Mouse (Mus musculus): Measurements from ENCODE around the gene Chpt1. TPM values are rescaled to one million over a fixed set of nuclear protein-coding genes. Genes with fewer than 3 reads are reported as not detected.

Gene Chpt1
- polyA plus RNA-seq, 1 experiment from 2014 or later = 51.1 TPM

DNA sequence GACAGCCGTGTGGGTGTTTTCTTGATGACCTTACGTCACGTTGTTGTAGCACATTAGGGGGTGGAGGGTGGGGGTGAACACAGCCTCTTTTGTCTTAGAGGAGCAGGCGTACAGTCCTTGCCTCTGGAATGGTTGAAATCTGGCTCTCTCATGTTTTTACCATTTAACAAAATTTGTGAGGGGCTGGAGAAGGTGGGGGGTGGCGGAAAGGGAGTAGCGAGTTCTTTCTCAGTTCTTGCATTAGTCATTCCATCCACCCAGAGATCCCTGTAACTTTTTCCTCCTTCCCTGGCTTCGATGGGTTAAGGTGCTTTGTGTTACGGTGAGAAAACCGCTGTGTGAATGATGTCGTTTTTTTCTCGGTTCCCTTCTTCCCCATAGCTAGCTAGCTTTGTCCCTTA is 83.7 kb downstream of the Chpt1 start:
- ATAC-seq = no peak
- no peak overlapping the region for H3K9ac ChIP-seq (ENCODE audit: low read depth, low read length)
- no peaks in the 10 kb centered on the region for H3K36me3 ChIP-seq (ENCODE audit: control insufficient read depth, insufficient read depth, low read length)
- 78% methylated on average over 11 of the region's 11 CpGs for WGBS
- H3K4me2 ChIP-seq (ENCODE audit: low read depth, low read length) = no peak overlapping the region
- no peaks in the 10 kb centered on the region for H3K9me3 ChIP-seq (ENCODE audit: control insufficient read depth, low read length)
- H3K4me1 ChIP-seq (ENCODE audit: control insufficient read depth, insufficient read depth, low read length) = no peaks in the 10 kb centered on the region
- no peak overlapping the region for H3K27ac ChIP-seq (ENCODE audit: low read length)
- no peaks in the 10 kb centered on the region for H3K27me3 ChIP-seq (replicated peaks; ENCODE audit: control insufficient read depth, insufficient read depth, low read length)
- no peak overlapping the region for H3K4me3 ChIP-seq (ENCODE audit: low read length)

GRCm38 (mm10) chr10:88417686-88418085 is 86.2 kb downstream of the Chpt1 start:
- H3K27me3 ChIP-seq (replicated peaks; ENCODE audit: control insufficient read depth, insufficient read depth, low read length) = no peaks in the 10 kb centered on the region
- H3K9ac ChIP-seq (ENCODE audit: low read depth, low read length) = no peak overlapping the region
- no peaks in the 10 kb centered on the region for H3K36me3 ChIP-seq (ENCODE audit: control insufficient read depth, insufficient read depth, low read length)
- H3K4me1 ChIP-seq (ENCODE audit: control insufficient read depth, insufficient read depth, low read length) = no peaks in the 10 kb centered on the region
- H3K9me3 ChIP-seq (ENCODE audit: control insufficient read depth, low read length) = no peaks in the 10 kb centered on the region
- H3K4me3 ChIP-seq (ENCODE audit: low read length) = no peak overlapping the region
- 89% methylated on average over 5 of the region's 5 CpGs for WGBS
- H3K4me2 ChIP-seq (ENCODE audit: low read depth, low read length) = no peak overlapping the region
- no peak for ATAC-seq
- no peak overlapping the region for H3K27ac ChIP-seq (ENCODE audit: low read length)

GRCm38 (mm10) chr10:88412290-88412995 is 91.4 kb downstream of the Chpt1 start:
- no peak overlapping the region for H3K4me2 ChIP-seq (ENCODE audit: low read depth, low read length)
- WGBS = 68% methylated on average over 17 of the region's 17 CpGs
- no peak overlapping the region for H3K4me3 ChIP-seq (ENCODE audit: low read length)
- H3K9ac ChIP-seq (ENCODE audit: low read depth, low read length) = no peak overlapping the region
- no peaks in the 10 kb centered on the region for H3K9me3 ChIP-seq (ENCODE audit: control insufficient read depth, low read length)
- H3K27ac ChIP-seq (ENCODE audit: low read length) = no peak overlapping the region
- no peaks in the 10 kb centered on the region for H3K36me3 ChIP-seq (ENCODE audit: control insufficient read depth, insufficient read depth, low read length)
- H3K4me1 ChIP-seq (ENCODE audit: control insufficient read depth, insufficient read depth, low read length) = 0 out of 2 replicates have a peak, but pooled peaks cover 7% of the 10 kb centered on the region
- no peak for ATAC-seq
- no peaks in the 10 kb centered on the region for H3K27me3 ChIP-seq (replicated peaks; ENCODE audit: control insufficient read depth, insufficient read depth, low read length)

- WGBS = 68% methylated on average over 2 of the region's 2 CpGs
These were observed 94.1 kb downstream of the Chpt1 start for GRCm38 (mm10) chr10:88409751-88410150.

DNA sequence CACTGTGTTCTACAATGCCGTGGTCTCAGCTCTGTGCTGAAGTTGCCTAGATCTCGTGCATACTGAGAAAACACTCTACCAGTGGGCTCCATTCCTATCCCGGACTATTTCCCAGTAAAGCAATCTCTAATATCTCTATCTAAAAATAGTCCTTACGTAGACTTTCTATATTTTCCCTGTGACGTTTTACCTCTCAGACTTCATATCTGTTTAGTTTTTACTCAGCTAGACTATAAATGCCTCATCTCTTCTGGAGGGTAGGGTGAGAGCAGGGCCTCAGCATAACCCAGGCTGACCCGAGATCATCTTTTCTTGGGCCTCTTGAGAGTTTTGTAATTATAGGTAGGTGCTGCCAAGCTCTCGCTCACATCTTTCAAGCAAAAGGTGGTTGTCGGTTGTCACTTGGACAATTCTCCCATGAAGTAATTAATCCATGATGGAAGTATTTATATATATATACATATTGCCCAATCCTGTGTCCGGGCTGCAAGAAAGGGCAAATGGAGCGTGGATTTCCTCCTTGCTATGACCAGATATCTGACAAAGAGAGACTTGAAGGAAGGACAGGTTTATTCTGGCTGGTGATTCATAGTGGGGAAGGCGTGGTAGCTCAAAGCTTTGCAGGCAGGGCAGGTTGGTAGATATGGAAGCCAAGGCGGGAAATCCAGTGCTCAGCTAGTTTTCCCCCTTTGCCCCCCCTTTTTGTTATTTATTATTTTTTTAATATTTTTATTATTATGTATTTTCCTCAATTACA is 95.8 kb downstream of the Chpt1 start:
- peak; percentile 71 for ATAC-seq

More at GRCm38 (mm10) chr10:88409751-88410150, 94.1 kb downstream of the Chpt1 start:
- Histone ChIP-seq H3K27me3 (replicated peaks; ENCODE audit: control insufficient read depth, insufficient read depth, low read length) (no peaks in the 10 kb centered on the region), H3K9me3 (ENCODE audit: control insufficient read depth, low read length) (no peaks in the 10 kb centered on the region), H3K27ac (ENCODE audit: low read length) (no peak overlapping the region), H3K36me3 (ENCODE audit: control insufficient read depth, insufficient read depth, low read length) (no peaks in the 10 kb centered on the region), H3K4me1 (ENCODE audit: control insufficient read depth, insufficient read depth, low read length) (0 out of 2 replicates have a peak, but pooled peaks cover 7% of the 10 kb centered on the region), H3K4me2 (ENCODE audit: low read depth, low read length) (no peak overlapping the region), H3K4me3 (ENCODE audit: low read length) (no peak overlapping the region), H3K9ac (ENCODE audit: low read depth, low read length) (no peak overlapping the region)
- ATAC-seq = no peak

DNA sequence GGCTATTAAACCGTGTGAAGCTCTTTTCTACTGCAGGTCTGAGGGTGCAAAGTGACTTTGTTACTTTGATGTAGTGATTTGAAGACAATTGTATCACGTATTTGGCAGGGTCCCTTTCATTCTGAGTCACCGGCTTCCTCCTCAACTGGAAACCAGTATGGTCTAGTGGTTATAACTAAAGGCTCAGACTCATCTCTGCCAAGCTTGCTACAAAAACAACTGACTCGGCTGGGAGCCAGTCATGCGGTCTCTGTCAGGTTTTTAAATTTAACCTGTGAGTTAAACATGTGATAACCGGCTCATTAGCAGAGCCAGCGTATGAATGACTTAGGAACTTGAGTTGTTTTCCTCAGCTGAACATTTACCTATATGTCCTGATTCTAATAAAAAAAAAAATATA is 98.1 kb downstream of the Chpt1 start:
- no peak overlapping the region for H3K27ac ChIP-seq (ENCODE audit: low read length)
- ATAC-seq = no peak
- no peak overlapping the region for H3K4me3 ChIP-seq (ENCODE audit: low read length)
- 80% methylated on average over 7 of the region's 7 CpGs for WGBS
- no peaks in the 10 kb centered on the region for H3K9me3 ChIP-seq (ENCODE audit: control insufficient read depth, low read length)
- no peaks in the 10 kb centered on the region for H3K27me3 ChIP-seq (replicated peaks; ENCODE audit: control insufficient read depth, insufficient read depth, low read length)
- no peak overlapping the region for H3K9ac ChIP-seq (ENCODE audit: low read depth, low read length)
- H3K4me1 ChIP-seq (ENCODE audit: control insufficient read depth, insufficient read depth, low read length) = 0 out of 2 replicates have a peak, but pooled peaks cover 3% of the 10 kb centered on the region
- H3K36me3 ChIP-seq (ENCODE audit: control insufficient read depth, insufficient read depth, low read length) = peaks cover 3% of the 10 kb centered on the region; the same call in 1 of the 2 replicates
- no peak overlapping the region for H3K4me2 ChIP-seq (ENCODE audit: low read depth, low read length)

More for the DNA sequence above, 95.8 kb downstream of the Chpt1 start:
- H3K4me1 ChIP-seq (ENCODE audit: control insufficient read depth, insufficient read depth, low read length) = 0 out of 2 replicates have a peak, but pooled peaks cover 7% of the 10 kb centered on the region
- no peaks in the 10 kb centered on the region for H3K27me3 ChIP-seq (replicated peaks; ENCODE audit: control insufficient read depth, insufficient read depth, low read length)
- no peak overlapping the region for H3K4me3 ChIP-seq (ENCODE audit: low read length)
- no peak overlapping the region for H3K4me2 ChIP-seq (ENCODE audit: low read depth, low read length)
- no peaks in the 10 kb centered on the region for H3K9me3 ChIP-seq (ENCODE audit: control insufficient read depth, low read length)
- WGBS = 78% methylated on average over 12 of the region's 12 CpGs
- H3K9ac ChIP-seq (ENCODE audit: low read depth, low read length) = no peak overlapping the region
- H3K27ac ChIP-seq (ENCODE audit: low read length) = no peak overlapping the region
- no peaks in the 10 kb centered on the region; the same call in 1 of the 2 replicates for H3K36me3 ChIP-seq (ENCODE audit: control insufficient read depth, insufficient read depth, low read length)

DNA sequence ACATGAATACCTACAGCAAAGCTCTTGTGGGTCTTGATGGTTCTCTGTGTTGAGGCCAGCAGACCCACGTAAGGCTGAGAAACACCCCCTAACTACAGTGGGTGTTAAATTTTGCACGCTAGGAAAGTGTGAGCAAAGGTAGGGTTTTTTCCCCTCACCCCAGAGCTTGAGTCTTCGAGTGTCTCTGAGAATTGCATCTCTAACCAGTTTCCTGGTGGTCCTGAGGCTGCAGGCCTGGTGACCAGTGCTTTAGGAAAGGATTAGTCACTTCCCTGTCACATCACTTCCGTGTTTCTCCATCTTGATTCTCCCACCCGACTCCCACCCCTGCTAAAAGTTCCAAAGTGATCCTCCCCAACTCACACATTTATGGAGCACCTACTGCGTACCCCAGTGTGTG is 99.7 kb downstream of the Chpt1 start:
- ATAC-seq = no peak
- WGBS = 73% methylated on average over 6 of the region's 6 CpGs
- no peak overlapping the region for H3K4me3 ChIP-seq (ENCODE audit: low read length)

DNA sequence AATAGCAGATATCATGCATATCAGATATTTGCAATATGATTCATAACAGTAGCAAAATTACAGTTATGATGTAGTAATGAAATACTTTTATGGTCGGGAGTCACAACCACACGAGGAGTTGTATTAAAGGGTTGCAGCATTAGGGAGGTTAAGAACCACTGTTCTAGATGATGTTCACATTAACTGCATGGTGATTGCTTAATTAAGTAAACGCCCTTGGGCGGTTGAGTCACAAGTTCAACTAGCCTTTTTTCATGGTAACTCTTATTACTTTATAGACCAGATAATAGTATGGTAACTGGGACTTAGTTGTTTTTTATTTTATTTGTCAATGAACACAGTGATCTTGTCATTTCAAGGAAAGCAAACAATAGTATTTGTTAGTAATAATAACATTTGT is 100.9 kb downstream of the Chpt1 start:
- Histone ChIP-seq H3K4me1 (ENCODE audit: control insufficient read depth, insufficient read depth, low read length) (no peaks in the 10 kb centered on the region), H3K36me3 (ENCODE audit: control insufficient read depth, insufficient read depth, low read length) (peaks cover 3% of the 10 kb centered on the region; the same call in 1 of the 2 replicates), H3K9ac (ENCODE audit: low read depth, low read length) (no peak overlapping the region), H3K9me3 (ENCODE audit: control insufficient read depth, low read length) (no peaks in the 10 kb centered on the region), H3K27me3 (replicated peaks; ENCODE audit: control insufficient read depth, insufficient read depth, low read length) (no peaks in the 10 kb centered on the region), H3K4me2 (ENCODE audit: low read depth, low read length) (no peak overlapping the region), H3K4me3 (ENCODE audit: low read length) (no peak overlapping the region), H3K27ac (ENCODE audit: low read length) (no peak overlapping the region)
- whole genome bisulfite sequencing = 93% methylated on average over 4 of the region's 4 CpGs
- ATAC-seq = no peak

More for the DNA sequence above, 99.7 kb downstream of the Chpt1 start:
- H3K27ac ChIP-seq (ENCODE audit: low read length) = no peak overlapping the region
- peaks cover 3% of the 10 kb centered on the region; the same call in 1 of the 2 replicates for H3K36me3 ChIP-seq (ENCODE audit: control insufficient read depth, insufficient read depth, low read length)
- H3K4me2 ChIP-seq (ENCODE audit: low read depth, low read length) = no peak overlapping the region
- no peaks in the 10 kb centered on the region for H3K4me1 ChIP-seq (ENCODE audit: control insufficient read depth, insufficient read depth, low read length)
- no peaks in the 10 kb centered on the region for H3K27me3 ChIP-seq (replicated peaks; ENCODE audit: control insufficient read depth, insufficient read depth, low read length)
- H3K9ac ChIP-seq (ENCODE audit: low read depth, low read length) = no peak overlapping the region
- H3K9me3 ChIP-seq (ENCODE audit: control insufficient read depth, low read length) = no peaks in the 10 kb centered on the region

Data from intestine, embryonic 16.5 days (tissue).